Mouse (Mus musculus) heart, adult 8-10 months (tissue): Measurements from ENCODE around the gene Hsd3b6. TPM values are rescaled to one million over a fixed set of nuclear protein-coding genes. Genes with fewer than 3 reads are reported as not detected.
A peak's percentile ranks its signal among the peaks of the same experiment; 100 is the strongest.
"Not testable (repeated sequence)": the region's sequence is repeated elsewhere in the genome, so short reads cannot be mapped to it uniquely, and the experiment has no call there.

Experiments used
- DNase-seq: peaks from one replicate; pipeline ENCODE4 v3.0.0; 2022; ENCODE audit warnings: low spot score
- total RNA-seq, 4 experiments: library from RNA; stranded (reverse); gene quantifications; 2 replicates each; pipeline ENCODE4 v1.2.4; 2022

The Hsd3b6 gene
- under 1 TPM in 1 of 4 experiments, not detected in 3; 0.17 TPM for total RNA-seq

- DNase-seq, result no peak
Measured at GRCm38 (mm10) chr3:98814101-98814670, at the start of gene Hsd3b6. Hsd3b6 (minus strand) TSS chr3:98814443.

GRCm38 (mm10) chr3:98862800-98863199, 48.6 kb upstream of the Hsd3b6 start:
- DNase-seq, result no peak

GRCm38 (mm10) chr3:98859576-98859975, 45.3 kb upstream of the Hsd3b6 start, which contains the start of gene Hsd3b1:
Hsd3b1 (minus strand) TSS chr3:98859794.
- no peak for DNase-seq

GRCm38 (mm10) chr3:98858051-98858450, 43.8 kb upstream of the Hsd3b6 start:
- no peak for DNase-seq

- no peak for DNase-seq
Measured at GRCm38 (mm10) chr3:98856892-98857291, 42.6 kb upstream of the Hsd3b6 start.

- DNase-seq, result no peak
Measured at GRCm38 (mm10) chr3:98855160-98855559, 40.9 kb upstream of the Hsd3b6 start.

GRCm38 (mm10) chr3:98853685-98854084, 39.4 kb upstream of the Hsd3b6 start:
- no peak for DNase-seq

- DNase-seq, result no peak
Measured at GRCm38 (mm10) chr3:98853051-98853450, 38.8 kb upstream of the Hsd3b6 start.

GRCm38 (mm10) chr3:98852631-98853030, 38.4 kb upstream of the Hsd3b6 start:
- no peak for DNase-seq

GRCm38 (mm10) chr3:98851853-98852252, 37.6 kb upstream of the Hsd3b6 start:
- no peak for DNase-seq

GRCm38 (mm10) chr3:98850262-98850661, 36.0 kb upstream of the Hsd3b6 start:
- no peak for DNase-seq

- DNase-seq, result no peak
Measured at GRCm38 (mm10) chr3:98848898-98849297, 34.7 kb upstream of the Hsd3b6 start.

GRCm38 (mm10) chr3:98812653-98813052, 1.6 kb downstream of the Hsd3b6 start:
- not testable (repeated sequence) for DNase-seq

GRCm38 (mm10) chr3:98805032-98805431, 9.2 kb downstream of the Hsd3b6 start:
- not testable (repeated sequence) for DNase-seq

- DNase-seq, result no peak
Measured at GRCm38 (mm10) chr3:98786551-98786950, 27.7 kb downstream of the Hsd3b6 start.

GRCm38 (mm10) chr3:98782181-98782868, 31.9 kb downstream of the Hsd3b6 start:
- DNase-seq, result no peak

GRCm38 (mm10) chr3:98780921-98781320, 33.3 kb downstream of the Hsd3b6 start:
- no peak for DNase-seq

- peak; percentile 40 for DNase-seq
Measured at GRCm38 (mm10) chr3:98764155-98764554, 50.1 kb downstream of the Hsd3b6 start.

- no peak for DNase-seq
Measured at GRCm38 (mm10) chr3:98756836-98757235, 57.4 kb downstream of the Hsd3b6 start.
